Mouse (Mus musculus): Measurements from ENCODE around the gene 4930578C19Rik. TPM values are rescaled to one million over a fixed set of nuclear protein-coding genes. Genes with fewer than 3 reads are reported as not detected.

The 4930578C19Rik gene
- total RNA-seq (2014; rRNA removed) (0.07 and 0.28 TPM in 2 replicates), polyA plus RNA-seq (2012; rRNA removed) (not detected in 2 replicates)

GRCm38 (mm10) chrX:18461198-18461601, at the start of gene 4930578C19Rik:
4930578C19Rik (minus strand) TSS chrX:18461397.
- no peak within 1 kb of the TSS for H3K9ac ChIP-seq (ENCODE audit: low read depth, low read length)
- H3K27ac ChIP-seq (replicated peaks; ENCODE audit: insufficient read depth, low read depth, low read length), result no peak within 1 kb of the TSS
- no peaks in the 10 kb centered on the region for H3K27me3 ChIP-seq (ENCODE audit: control insufficient read depth, insufficient read depth, low read length)
- WGBS, result 67% methylated on average over 8 of the region's 8 CpGs
- H3K4me3 ChIP-seq (ENCODE audit: insufficient read depth, low read depth, low read length), result no peak within 1 kb of the TSS
- H3K36me3 ChIP-seq (ENCODE audit: control insufficient read depth, insufficient read depth, low read length), result no peaks in the 10 kb centered on the region
- DNase-seq (ENCODE audit: extremely low read depth, low read depth, low spot score), result no peak
- no peaks in the 10 kb centered on the region for H3K79me2 ChIP-seq (ENCODE audit: control insufficient read depth, insufficient read depth, low read length)
- no peaks in the 10 kb centered on the region for H3K4me1 ChIP-seq (ENCODE audit: control insufficient read depth, insufficient read depth, low read length)
- TF ChIP-seq CTCF (IDR thresholded peaks at IDR 0.05; ENCODE audit: low read depth, low read length) (no peak), POLR2A (IDR thresholded peaks at IDR 0.05; ENCODE audit: extremely low read depth, insufficient read depth, low read length) (no peak)

DNA sequence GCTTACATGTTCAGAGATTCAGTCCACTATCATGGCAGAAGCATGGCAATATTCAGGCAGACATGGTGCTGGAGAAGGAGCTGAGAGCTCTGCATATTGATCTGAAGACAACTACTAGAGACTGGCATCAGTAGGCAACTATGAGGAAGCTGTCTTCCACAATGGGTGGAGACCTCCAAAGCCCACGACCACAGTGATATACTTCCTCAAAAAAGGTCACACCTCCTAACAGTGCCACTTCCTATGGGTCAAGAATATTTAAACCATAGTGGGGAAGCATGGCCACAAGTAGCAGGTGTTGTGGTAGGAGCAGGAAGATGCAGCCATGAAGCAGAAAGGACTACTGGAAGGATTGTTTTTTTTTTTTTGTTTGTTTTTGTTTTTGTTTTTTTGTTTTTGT, 6.5 kb upstream of the 4930578C19Rik start:
- Histone ChIP-seq H3K4me1 (ENCODE audit: control insufficient read depth, insufficient read depth, low read length) (no peaks in the 10 kb centered on the region), H3K4me3 (ENCODE audit: insufficient read depth, low read depth, low read length) (no peak overlapping the region), H3K79me2 (ENCODE audit: control insufficient read depth, insufficient read depth, low read length) (no peaks in the 10 kb centered on the region), H3K27me3 (ENCODE audit: control insufficient read depth, insufficient read depth, low read length) (no peaks in the 10 kb centered on the region), H3K27ac (replicated peaks; ENCODE audit: insufficient read depth, low read depth, low read length) (no peak overlapping the region), H3K9ac (ENCODE audit: low read depth, low read length) (no peak overlapping the region), H3K36me3 (ENCODE audit: control insufficient read depth, insufficient read depth, low read length) (no peaks in the 10 kb centered on the region)
- 35% methylated on average over 1 of the region's 1 CpGs for WGBS
- no peak for TF ChIP-seq CTCF (IDR thresholded peaks at IDR 0.05; ENCODE audit: low read depth, low read length)
- no peak for TF ChIP-seq POLR2A (IDR thresholded peaks at IDR 0.05; ENCODE audit: extremely low read depth, insufficient read depth, low read length)
- no peak for DNase-seq (ENCODE audit: extremely low read depth, low read depth, low spot score)

DNA sequence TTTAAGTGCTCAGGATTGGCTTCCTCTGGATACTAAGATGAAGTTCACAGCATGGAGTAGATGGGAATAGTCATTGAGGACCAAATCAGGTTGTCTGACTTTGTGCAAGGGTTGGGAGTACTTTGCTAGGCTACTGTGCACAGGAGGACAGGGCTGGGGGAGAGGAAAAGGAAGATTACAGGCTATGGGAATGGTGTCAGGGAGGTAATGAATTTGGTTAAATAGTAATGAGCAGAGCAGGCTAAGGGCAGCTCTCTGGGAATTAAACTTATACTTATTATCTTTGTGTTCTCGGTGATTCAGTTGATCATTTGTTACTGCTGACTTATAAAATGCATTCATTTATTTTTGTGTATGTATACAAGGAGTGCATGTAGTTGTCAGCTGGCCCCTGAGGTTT, 1.7 kb upstream of the 4930578C19Rik start:
- no peak for TF ChIP-seq CTCF (IDR thresholded peaks at IDR 0.05; ENCODE audit: low read depth, low read length)
- TF ChIP-seq POLR2A (IDR thresholded peaks at IDR 0.05; ENCODE audit: extremely low read depth, insufficient read depth, low read length), result no peak

GRCm38 (mm10) chrX:18451559-18451958, 9.6 kb downstream of the 4930578C19Rik start:
- no peaks in the 10 kb centered on the region for H3K36me3 ChIP-seq (ENCODE audit: control insufficient read depth, insufficient read depth, low read length)
- no peak for DNase-seq (ENCODE audit: extremely low read depth, low read depth, low spot score)
- no peak overlapping the region for H3K27ac ChIP-seq (replicated peaks; ENCODE audit: insufficient read depth, low read depth, low read length)
- TF ChIP-seq POLR2A (IDR thresholded peaks at IDR 0.05; ENCODE audit: extremely low read depth, insufficient read depth, low read length) (no peak), CTCF (IDR thresholded peaks at IDR 0.05; ENCODE audit: low read depth, low read length) (no peak)
- H3K4me1 ChIP-seq (ENCODE audit: control insufficient read depth, insufficient read depth, low read length), result no peaks in the 10 kb centered on the region
- no peaks in the 10 kb centered on the region for H3K27me3 ChIP-seq (ENCODE audit: control insufficient read depth, insufficient read depth, low read length)
- 32% methylated on average over 1 of the region's 1 CpGs for WGBS
- no peak overlapping the region for H3K9ac ChIP-seq (ENCODE audit: low read depth, low read length)
- H3K4me3 ChIP-seq (ENCODE audit: insufficient read depth, low read depth, low read length), result no peak overlapping the region
- no peaks in the 10 kb centered on the region for H3K79me2 ChIP-seq (ENCODE audit: control insufficient read depth, insufficient read depth, low read length)

More for the DNA sequence above, 1.7 kb upstream of the 4930578C19Rik start:
- Histone ChIP-seq H3K9ac (ENCODE audit: low read depth, low read length) (no peak overlapping the region), H3K4me3 (ENCODE audit: insufficient read depth, low read depth, low read length) (no peak overlapping the region), H3K36me3 (ENCODE audit: control insufficient read depth, insufficient read depth, low read length) (no peaks in the 10 kb centered on the region), H3K27me3 (ENCODE audit: control insufficient read depth, insufficient read depth, low read length) (no peaks in the 10 kb centered on the region), H3K27ac (replicated peaks; ENCODE audit: insufficient read depth, low read depth, low read length) (no peak overlapping the region), H3K4me1 (ENCODE audit: control insufficient read depth, insufficient read depth, low read length) (no peaks in the 10 kb centered on the region), H3K79me2 (ENCODE audit: control insufficient read depth, insufficient read depth, low read length) (no peaks in the 10 kb centered on the region)
- WGBS, result 93% methylated on average over 1 of the region's 1 CpGs
- no peak for DNase-seq (ENCODE audit: extremely low read depth, low read depth, low spot score)

- Histone ChIP-seq H3K79me2 (ENCODE audit: control insufficient read depth, insufficient read depth, low read length) (no peaks in the 10 kb centered on the region), H3K4me1 (ENCODE audit: control insufficient read depth, insufficient read depth, low read length) (no peaks in the 10 kb centered on the region; the same call in 1 of the 2 replicates), H3K27me3 (ENCODE audit: control insufficient read depth, insufficient read depth, low read length) (no peaks in the 10 kb centered on the region), H3K36me3 (ENCODE audit: control insufficient read depth, insufficient read depth, low read length) (no peaks in the 10 kb centered on the region), H3K4me3 (ENCODE audit: insufficient read depth, low read depth, low read length) (no peak overlapping the region), H3K9ac (ENCODE audit: low read depth, low read length) (no peak overlapping the region), H3K27ac (replicated peaks; ENCODE audit: insufficient read depth, low read depth, low read length) (no peak overlapping the region)
- DNase-seq (ENCODE audit: extremely low read depth, low read depth, low spot score), result peak; percentile 59
- WGBS, result 21% methylated on average over 5 of the region's 5 CpGs
- peak; percentile 35; the same call in 1 of the 2 replicates for TF ChIP-seq CTCF (IDR thresholded peaks at IDR 0.05; ENCODE audit: low read depth, low read length)
- TF ChIP-seq POLR2A (IDR thresholded peaks at IDR 0.05; ENCODE audit: extremely low read depth, insufficient read depth, low read length), result no peak
These were observed 19.1 kb downstream of the 4930578C19Rik start for GRCm38 (mm10) chrX:18442066-18442465.

GRCm38 (mm10) chrX:18425451-18425850, 35.7 kb downstream of the 4930578C19Rik start:
- Histone ChIP-seq H3K9ac (ENCODE audit: low read depth, low read length) (no peak overlapping the region), H3K4me1 (ENCODE audit: control insufficient read depth, insufficient read depth, low read length) (no peaks in the 10 kb centered on the region; the same call in 1 of the 2 replicates), H3K36me3 (ENCODE audit: control insufficient read depth, insufficient read depth, low read length) (no peaks in the 10 kb centered on the region), H3K27me3 (ENCODE audit: control insufficient read depth, insufficient read depth, low read length) (no peaks in the 10 kb centered on the region), H3K79me2 (ENCODE audit: control insufficient read depth, insufficient read depth, low read length) (no peaks in the 10 kb centered on the region), H3K4me3 (ENCODE audit: insufficient read depth, low read depth, low read length) (no peak overlapping the region), H3K27ac (replicated peaks; ENCODE audit: insufficient read depth, low read depth, low read length) (no peak overlapping the region)
- no peak for TF ChIP-seq POLR2A (IDR thresholded peaks at IDR 0.05; ENCODE audit: extremely low read depth, insufficient read depth, low read length)
- TF ChIP-seq CTCF (IDR thresholded peaks at IDR 0.05; ENCODE audit: low read depth, low read length), result no peak
- WGBS, result 73% methylated on average over 3 of the region's 3 CpGs
- peak; percentile 75 for DNase-seq (ENCODE audit: extremely low read depth, low read depth, low spot score)

All from liver, adult 2 months (tissue).